Mouse (Mus musculus) lung, postnatal 0 days (tissue): Measurements from ENCODE around the gene Icam2. TPM values are rescaled to one million over a fixed set of nuclear protein-coding genes. Genes with fewer than 3 reads are reported as not detected.
"Not testable (repeated sequence)": the region's sequence is repeated elsewhere in the genome, so short reads cannot be mapped to it uniquely, and the experiment has no call there.

Source experiments
- ATAC-seq: fragments of 200-750 bp; cut with Nextera tagmentation; 2 replicates; pipeline ENCODE4 v1.8.0; 2017; ENCODE audit warnings: moderate library complexity
- DNase-seq: peaks from one replicate; pipeline ENCODE4 v3.0.0-alpha.2; 2016; ENCODE audit warnings: low spot score
- H3K27ac ChIP-seq: fragments of 300-500 bp; sonication (generic); 2 replicates; pipeline ENCODE4 v1.5.1; 2014; ENCODE audit warnings: antibody characterized with exemption, mild to moderate bottlenecking, low read length, mixed read lengths
- H3K27me3 ChIP-seq: fragments of 300-500 bp; sonication (generic); replicated peaks from 2 replicates; pipeline ENCODE4 v1.6.1; 2014; ENCODE audit warnings: low read length, mixed read lengths; ENCODE audit not compliant: insufficient read depth
- H3K36me3 ChIP-seq: fragments of 300-500 bp; sonication (generic); 2 replicates; pipeline ENCODE4 v1.6.1; 2014; ENCODE audit warnings: low read length, mixed read lengths; ENCODE audit not compliant: insufficient read depth
- H3K4me1 ChIP-seq: fragments of 300-500 bp; sonication (generic); 2 replicates; pipeline ENCODE4 v1.6.1; 2014; ENCODE audit warnings: antibody characterized with exemption, low read depth, low read length, mixed read lengths; ENCODE audit not compliant: insufficient read depth
- H3K4me2 ChIP-seq: fragments of 300-500 bp; sonication (generic); replicated peaks from 2 replicates; pipeline ENCODE4 v1.6.1; 2014; ENCODE audit warnings: low read depth, mild to moderate bottlenecking, low read length, moderate library complexity, mixed read lengths
- H3K4me3 ChIP-seq: fragments of 300-500 bp; sonication (generic); 2 replicates; pipeline ENCODE4 v1.5.1; 2014; ENCODE audit warnings: low read depth, low read length
- H3K9ac ChIP-seq: fragments of 300-500 bp; sonication (generic); replicated peaks from 2 replicates; pipeline ENCODE4 v1.6.1; 2014; ENCODE audit warnings: low read depth, mild to moderate bottlenecking
- H3K9me3 ChIP-seq: fragments of 300-500 bp; sonication (generic); 2 replicates; pipeline ENCODE4 v1.6.1; 2016; ENCODE audit warnings: low read length, mixed read lengths
- CTCF ChIP-seq: IDR thresholded peaks from 2 replicates; pipeline ENCODE4 v1.5.1; 2016; ENCODE audit warnings: antibody characterized with exemption, mild to moderate bottlenecking
- EP300 ChIP-seq: IDR thresholded peaks from 2 replicates; pipeline ENCODE4 v1.6.1; 2016; ENCODE audit warnings: antibody characterized with exemption, mild to moderate bottlenecking, control low read depth
- WGBS: fragments of 180-500 bp; shearing (Covaris S2); extraction: QIAGEN DNeasy Blood & Tissue Kit; methylation state at CpG from one replicate; pipeline ENCODE4 v1.1.7; 2014; 5-methylcytosine and 5-hydroxymethylcytosine counted together
- polyA plus RNA-seq: library from polyadenylated mRNA; unstranded; fragments of >200 nt; fragmentation: Nextera tagmentation; extraction: Ambion mirVana; gene quantifications from 2 replicates; pipeline ENCODE4 v1.2.1, GENCODE M21; 2015

Icam2 gene
- polyA plus RNA-seq, 1 experiment from 2014 or later, result 329 TPM

DNA sequence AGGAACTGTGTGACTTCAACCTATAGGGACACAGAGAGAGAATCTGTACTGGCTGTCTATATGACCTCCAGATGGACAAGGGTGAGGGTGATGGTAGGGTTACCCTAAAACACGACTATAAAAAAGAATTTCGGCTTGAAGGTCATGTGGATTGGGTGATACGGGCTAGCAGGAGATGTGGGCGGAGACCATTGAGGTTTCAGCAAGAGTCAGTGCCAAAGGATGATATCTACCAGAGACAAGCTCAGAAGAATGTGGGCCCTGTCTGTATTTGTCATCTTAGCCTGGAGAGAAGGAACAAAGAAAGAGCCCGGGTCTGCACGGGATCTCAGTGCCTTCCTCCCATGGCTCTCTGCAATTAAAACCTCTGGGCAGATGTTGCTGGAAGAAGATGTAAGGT lies 38.1 kb downstream of the Icam2 start:
- DNase-seq (no peak), ATAC-seq (no peak)
- Histone ChIP-seq H3K4me3 (no peak overlapping the region), H3K4me2 (no peak overlapping the region), H3K4me1 (no peaks in the 10 kb centered on the region), H3K9me3 (no peaks in the 10 kb centered on the region), H3K36me3 (no peaks in the 10 kb centered on the region), H3K27me3 (no peaks in the 10 kb centered on the region), H3K9ac (no peak overlapping the region), H3K27ac (no peak overlapping the region)
- no peak for TF ChIP-seq CTCF
- no peak for TF ChIP-seq EP300
- WGBS, result 70% methylated on average over 6 of the region's 6 CpGs

DNA sequence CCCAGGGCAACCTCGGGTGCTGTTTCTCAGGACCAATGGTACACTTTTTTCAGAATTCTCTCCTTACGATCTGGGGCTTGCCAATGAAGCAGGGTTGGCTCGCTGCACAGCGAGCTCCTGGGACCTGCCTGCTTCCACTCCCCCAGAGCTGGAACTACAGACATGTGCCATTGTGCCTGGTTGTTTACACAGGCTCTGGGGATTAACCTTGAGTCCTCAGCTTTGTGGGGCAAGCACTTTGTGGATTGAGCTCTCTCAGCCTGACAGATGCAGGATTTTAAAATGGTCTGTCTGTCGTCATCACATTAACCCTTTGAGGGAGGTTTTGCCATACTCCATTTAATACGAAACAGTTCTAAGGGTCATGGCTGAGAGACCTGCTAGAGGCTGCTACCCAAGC lies 43.0 kb downstream of the Icam2 start:
- Histone ChIP-seq H3K9me3 (no peaks in the 10 kb centered on the region), H3K27me3 (no peaks in the 10 kb centered on the region), H3K9ac (no peak overlapping the region), H3K4me2 (no peak overlapping the region), H3K36me3 (no peaks in the 10 kb centered on the region), H3K27ac (no peak overlapping the region), H3K4me1 (no peaks in the 10 kb centered on the region), H3K4me3 (no peak overlapping the region)
- no peak for TF ChIP-seq EP300
- TF ChIP-seq CTCF, result no peak
- DNase-seq (no peak), ATAC-seq (no peak)
- 34% methylated on average over 6 of the region's 6 CpGs for WGBS

DNA sequence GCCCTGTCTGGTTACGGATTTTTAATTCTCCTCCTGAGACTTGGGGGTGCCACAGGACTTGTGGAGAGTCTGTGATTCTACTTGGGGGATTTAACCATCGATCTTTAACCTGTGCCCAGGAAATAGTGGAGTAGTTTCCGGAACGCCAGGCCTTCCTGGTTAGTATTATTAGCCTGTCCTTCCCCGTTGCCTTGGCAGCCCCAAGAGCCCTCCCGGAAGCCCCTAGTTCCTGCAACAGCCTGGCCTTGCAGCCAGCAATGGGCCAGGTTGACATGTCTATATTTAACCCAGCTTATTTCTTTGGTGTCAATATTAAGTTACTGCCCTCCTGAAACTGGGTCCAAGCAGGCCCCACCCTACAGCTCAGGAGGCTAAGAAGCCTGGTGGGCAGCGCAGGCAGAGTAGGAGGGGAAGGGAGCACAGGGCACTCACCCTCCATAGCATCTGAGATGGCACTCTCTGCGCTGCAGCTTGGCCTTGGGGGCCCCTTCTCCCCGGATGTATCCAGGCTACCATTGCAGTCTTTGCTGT lies 46.8 kb downstream of the Icam2 start:
- Histone ChIP-seq H3K9ac (no peak overlapping the region), H3K4me3 (no peak overlapping the region), H3K36me3 (no peaks in the 10 kb centered on the region), H3K9me3 (no peaks in the 10 kb centered on the region), H3K27ac (no peak overlapping the region), H3K27me3 (no peaks in the 10 kb centered on the region), H3K4me1 (no peaks in the 10 kb centered on the region), H3K4me2 (no peak overlapping the region)
- TF ChIP-seq CTCF (no peak), EP300 (no peak)
- ATAC-seq (no peak), DNase-seq (no peak)
- 62% methylated on average over 9 of the region's 9 CpGs for WGBS

DNA sequence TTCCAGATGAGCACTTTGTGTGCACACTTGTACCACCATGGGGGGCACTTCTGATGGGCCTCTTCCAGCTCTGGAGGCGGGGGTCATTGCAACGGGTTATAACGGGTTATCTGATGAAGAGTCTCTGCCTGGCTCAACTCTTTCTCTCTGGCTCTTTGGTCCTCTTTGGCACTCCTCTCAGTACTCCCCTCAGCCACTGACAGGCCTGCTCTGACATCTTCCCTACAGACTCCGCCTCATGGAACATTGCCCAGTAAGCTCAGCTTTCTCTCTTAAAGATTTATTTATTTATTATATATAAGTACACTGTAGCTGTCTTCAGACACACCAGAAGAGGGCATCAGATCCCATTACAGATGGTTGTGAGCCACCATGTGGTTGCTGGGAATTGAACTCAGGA lies 48.6 kb downstream of the Icam2 start:
- not testable (repeated sequence) for H3K4me2 ChIP-seq, H3K4me3 ChIP-seq, H3K27me3 ChIP-seq, H3K9me3 ChIP-seq, H3K9ac ChIP-seq, H3K4me1 ChIP-seq, H3K36me3 ChIP-seq, H3K27ac ChIP-seq, ATAC-seq
- DNase-seq, result peak; percentile 41
- 83% methylated on average over 4 of the region's 4 CpGs for WGBS

DNA sequence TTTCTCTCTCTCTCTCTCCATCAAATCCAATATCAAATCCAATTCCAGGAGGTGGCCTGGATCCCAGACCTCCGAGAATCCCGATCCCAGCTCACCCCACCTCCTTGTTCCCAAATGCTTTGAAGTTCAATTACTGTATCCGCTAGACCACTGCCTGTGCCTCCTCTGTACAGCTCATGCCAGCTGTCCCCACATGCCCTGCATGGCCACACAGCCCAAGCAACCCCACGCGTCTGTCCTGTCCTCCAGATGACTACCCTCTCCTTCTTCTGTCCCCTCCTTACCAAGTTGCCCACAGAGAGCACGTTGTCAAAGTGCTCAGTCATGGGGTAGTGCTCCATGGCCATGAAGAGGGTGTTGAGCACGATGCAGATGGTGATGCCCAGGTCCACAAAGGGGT lies 49.0 kb downstream of the Icam2 start:
- TF ChIP-seq EP300, result no peak
- no peak for TF ChIP-seq CTCF
- ATAC-seq (no peak), DNase-seq (no peak)
- H3K9me3 ChIP-seq, result no peaks in the 10 kb centered on the region
- no peaks in the 10 kb centered on the region for H3K36me3 ChIP-seq
- H3K9ac ChIP-seq, result no peak overlapping the region
- WGBS, result 77% methylated on average over 7 of the region's 7 CpGs
- H3K4me2 ChIP-seq, result no peak overlapping the region
- no peaks in the 10 kb centered on the region for H3K27me3 ChIP-seq
- no peaks in the 10 kb centered on the region for H3K4me1 ChIP-seq
- no peak overlapping the region for H3K4me3 ChIP-seq
- H3K27ac ChIP-seq, result no peak overlapping the region

DNA sequence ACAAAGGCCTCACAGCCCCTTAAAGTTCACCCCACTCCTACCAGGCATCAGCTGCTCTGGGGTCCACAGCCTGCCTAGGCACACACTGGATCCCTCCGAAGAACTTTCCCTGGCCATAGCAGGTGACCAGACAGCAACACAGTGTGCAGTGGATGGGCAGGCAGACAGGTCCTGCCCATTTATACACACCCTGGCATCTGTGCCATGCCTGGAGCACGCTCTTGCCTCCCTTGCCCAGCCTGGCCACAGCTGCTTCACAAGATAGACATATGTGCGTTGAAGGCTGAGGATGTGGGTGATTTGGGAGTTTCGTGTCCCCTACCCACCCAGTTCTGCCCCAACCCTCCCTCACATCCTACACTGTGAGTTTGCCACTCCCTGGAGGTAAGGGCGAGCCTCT lies 49.8 kb downstream of the Icam2 start:
- Histone ChIP-seq H3K9me3 (no peaks in the 10 kb centered on the region), H3K9ac (no peak overlapping the region), H3K36me3 (no peaks in the 10 kb centered on the region), H3K27me3 (no peaks in the 10 kb centered on the region), H3K4me1 (no peaks in the 10 kb centered on the region), H3K27ac (no peak overlapping the region), H3K4me2 (no peak overlapping the region), H3K4me3 (no peak overlapping the region)
- no peak for ATAC-seq
- no peak for DNase-seq
- WGBS, result 74% methylated on average over 5 of the region's 5 CpGs
- TF ChIP-seq EP300 (no peak), CTCF (no peak)

DNA sequence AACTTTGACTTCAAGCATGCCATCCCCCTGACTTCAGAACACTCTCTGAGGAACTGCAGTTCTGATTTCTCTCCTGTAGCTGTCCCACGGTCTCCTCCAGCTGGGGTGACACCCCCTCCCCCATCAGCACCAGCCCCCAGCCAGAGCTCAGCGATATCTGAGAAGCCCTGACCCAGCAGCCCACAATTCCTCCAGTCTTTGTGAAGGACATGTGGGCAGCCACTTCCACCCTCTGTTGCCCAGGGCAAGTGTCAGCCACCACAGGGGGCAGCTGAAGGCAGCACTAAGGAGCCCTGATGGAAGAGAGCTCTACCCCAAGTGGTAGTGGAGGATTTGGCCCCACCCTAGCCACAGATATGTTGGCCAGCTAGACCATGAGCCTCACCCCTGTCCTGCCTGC lies 53.8 kb downstream of the Icam2 start:
- no peaks in the 10 kb centered on the region for H3K9me3 ChIP-seq
- no peak overlapping the region for H3K4me3 ChIP-seq
- no peaks in the 10 kb centered on the region for H3K4me1 ChIP-seq
- no peak for TF ChIP-seq EP300
- no peak for TF ChIP-seq CTCF
- H3K4me2 ChIP-seq, result no peak overlapping the region
- H3K9ac ChIP-seq, result no peak overlapping the region
- H3K27me3 ChIP-seq, result no peaks in the 10 kb centered on the region
- no peaks in the 10 kb centered on the region for H3K36me3 ChIP-seq
- no peak for ATAC-seq
- no peak for DNase-seq
- WGBS, result 9% methylated on average over 2 of the region's 2 CpGs
- H3K27ac ChIP-seq, result no peak overlapping the region
